Mouse (Mus musculus): ENCODE measurements at regions not wholly inside any gene's neighbourhood (a gene's known extent, or its start where the extent isn't known, plus 50 kb on each side); places are given as distances from the start of the nearest gene placed in this dataset.

- H3K4me1 ChIP-seq (ENCODE audit: insufficient read depth, low read length) = no peaks in the 10 kb centered on the region
- TF ChIP-seq CTCF (IDR thresholded peaks at IDR 0.05; ENCODE audit: low read depth) = no peak
- H3K9ac ChIP-seq (replicated peaks; ENCODE audit: low read length) = no peak overlapping the region
- DNase-seq (ENCODE audit: low spot score) = peak; percentile 2
- no peak overlapping the region for H3K4me2 ChIP-seq (ENCODE audit: low read depth, low read length)
- H3K4me3 ChIP-seq (ENCODE audit: low read length) = no peak overlapping the region
- no peaks in the 10 kb centered on the region for H3K27me3 ChIP-seq (ENCODE audit: insufficient read depth, low read length)
- 79% methylated on average over 4 of the region's 4 CpGs for WGBS
- no peaks in the 10 kb centered on the region for H3K9me3 ChIP-seq (ENCODE audit: low read length)
- H3K36me3 ChIP-seq (ENCODE audit: insufficient read depth, low read length) = no peaks in the 10 kb centered on the region
- H3K27ac ChIP-seq = no peak overlapping the region
- ATAC-seq = no peak
Measured at GRCm38 (mm10) chr17:92077041-92077440, 984.2 kb upstream of the Nrxn1 start.

Measured in hindbrain, postnatal 0 days (tissue).